Mouse (Mus musculus) regulatory T cell (primary cell): ENCODE data around the gene Apc2.

ENCODE experiments used
- in situ Hi-C: fragments of 300-600 bp; cut with MboI, MseI; formaldehyde crosslinking; loops from one replicate; pipeline ENCODE4 v1.15.1; 2025; ENCODE audit warnings: high pct_unique_total_duplicates

The Apc2 gene

DNA sequence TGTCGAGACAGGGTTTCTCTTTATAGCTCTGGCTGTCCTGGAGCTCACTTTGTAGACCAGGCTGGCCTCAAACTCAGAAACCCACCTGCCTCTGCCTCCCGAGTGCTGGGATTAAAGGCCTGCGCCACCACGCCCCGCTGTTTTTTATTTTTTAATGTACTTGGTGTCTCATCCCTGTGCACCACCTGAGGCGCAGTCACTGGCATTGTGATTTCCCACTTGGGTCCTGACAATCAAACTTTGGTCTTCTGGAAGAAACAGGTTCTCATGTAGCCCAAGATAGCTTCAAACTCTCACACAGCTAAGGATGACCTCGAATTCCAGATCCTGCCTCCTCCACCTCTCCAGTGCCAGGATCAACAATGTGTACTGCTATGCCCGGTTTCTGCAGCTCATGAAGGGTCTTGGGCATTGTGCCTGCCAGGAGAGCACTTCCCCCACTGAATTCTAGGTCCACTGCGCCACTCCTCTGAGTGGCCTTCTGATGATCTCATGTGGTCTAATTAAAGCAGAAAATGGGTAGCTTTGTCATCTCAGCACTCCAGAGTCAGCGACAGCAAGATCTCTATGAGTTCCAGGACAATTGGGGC, 32.9 kb upstream of the Apc2 start:
- in situ Hi-C loops: no loop called here

DNA sequence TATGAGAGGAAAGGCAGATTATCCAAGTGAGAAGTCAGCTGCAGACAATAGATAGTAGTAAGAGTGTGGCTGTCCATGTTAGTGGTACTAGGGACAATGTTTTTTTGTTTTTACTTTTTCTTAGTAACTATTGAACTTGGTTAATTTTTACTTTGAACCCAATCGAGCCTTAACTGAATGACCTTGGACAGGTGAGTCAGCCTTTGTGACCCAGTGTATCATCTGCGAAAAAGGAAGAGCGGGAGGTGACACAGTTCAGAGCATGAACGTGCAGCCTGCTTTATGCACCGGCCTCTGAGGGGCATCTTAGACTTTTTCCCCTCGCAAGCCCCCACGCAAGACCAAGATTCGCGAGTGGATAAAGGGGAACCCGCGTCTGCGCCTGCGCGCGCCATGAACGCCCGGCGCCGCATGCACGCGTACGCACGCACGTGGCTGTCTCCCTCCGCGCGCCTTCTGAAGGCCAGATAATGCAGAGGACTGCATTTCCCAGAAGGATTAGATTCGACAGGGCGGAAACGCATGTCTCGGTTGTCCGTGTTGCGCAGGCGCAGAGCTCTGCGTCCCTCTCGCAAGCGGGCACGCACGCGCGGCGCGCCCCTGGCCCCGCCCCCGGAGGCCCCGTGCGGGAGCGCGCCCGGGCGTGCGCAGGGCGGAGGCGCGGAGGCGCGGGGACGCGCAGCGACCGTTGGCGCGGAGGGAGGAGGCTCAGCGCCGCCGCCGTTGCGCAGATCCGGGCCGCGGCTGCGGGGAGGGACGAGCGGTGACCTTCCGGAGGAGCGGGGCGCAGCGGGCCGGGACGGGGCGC, 31.2 kb upstream of the Apc2 start:
- in situ Hi-C loops: no loop called here

GRCm38 (mm10) chr10:80265149-80265486, 30.7 kb upstream of the Apc2 start:
- in situ Hi-C loops: no loop called here

- in situ Hi-C loops: no loop called here
These were observed 25.7 kb upstream of the Apc2 start for GRCm38 (mm10) chr10:80270099-80270498.

DNA sequence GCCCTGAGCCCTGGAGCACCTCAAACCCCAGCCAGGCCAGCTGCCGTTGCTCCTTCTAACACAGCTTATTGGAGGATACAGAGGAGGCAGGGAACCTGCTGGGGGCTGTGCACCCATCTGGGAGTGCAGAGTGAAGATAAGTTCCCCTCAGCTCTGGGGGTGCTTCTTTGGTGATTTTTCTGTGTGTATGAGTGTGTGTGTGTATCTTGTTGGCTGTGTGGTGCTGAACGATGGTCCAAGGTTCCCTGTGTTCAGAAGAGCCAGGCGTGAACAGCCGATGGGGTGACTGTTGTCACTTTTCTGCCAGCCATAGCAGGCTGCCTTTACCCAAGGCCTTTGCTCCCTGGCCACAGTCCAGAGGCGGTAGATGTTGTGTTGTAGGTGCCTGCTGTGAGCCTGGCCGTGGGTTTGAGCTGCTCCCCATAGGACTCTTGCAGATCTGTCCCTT, 25.0 kb upstream of the Apc2 start:
- in situ Hi-C loops: no loop called here

DNA sequence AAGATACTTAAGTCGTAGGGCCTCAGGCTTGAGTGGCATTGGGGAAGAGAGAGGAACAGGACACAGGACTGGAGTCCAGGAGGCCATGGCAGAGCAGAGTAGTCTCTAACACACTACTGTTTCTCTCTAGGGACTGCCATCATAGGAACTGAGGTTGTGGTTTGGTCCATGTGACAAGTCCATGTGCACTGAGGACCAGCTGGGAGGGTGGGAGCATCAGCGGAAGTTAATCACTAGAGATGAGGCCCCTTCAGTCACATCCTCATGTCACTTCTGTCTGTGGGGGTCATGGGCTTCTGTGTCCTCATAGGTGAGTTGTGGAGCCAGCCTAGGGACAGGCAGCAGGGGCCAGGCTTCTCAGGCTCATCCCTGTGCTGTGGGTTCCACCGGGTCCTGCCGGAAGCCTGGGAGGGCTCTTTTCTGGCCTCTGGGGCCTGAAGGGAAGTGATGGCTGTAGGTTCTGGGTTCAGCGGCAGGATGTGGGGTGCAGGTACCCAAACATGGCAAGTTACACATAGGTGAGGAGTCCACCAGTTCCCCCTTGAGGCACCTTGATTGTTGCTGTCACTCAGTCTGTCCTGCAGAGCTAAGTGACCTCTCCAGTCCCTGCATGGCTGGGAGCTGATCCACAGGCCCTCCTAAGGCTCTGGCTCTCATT, 24.5 kb upstream of the Apc2 start:
- in situ Hi-C loops: no loop called here

DNA sequence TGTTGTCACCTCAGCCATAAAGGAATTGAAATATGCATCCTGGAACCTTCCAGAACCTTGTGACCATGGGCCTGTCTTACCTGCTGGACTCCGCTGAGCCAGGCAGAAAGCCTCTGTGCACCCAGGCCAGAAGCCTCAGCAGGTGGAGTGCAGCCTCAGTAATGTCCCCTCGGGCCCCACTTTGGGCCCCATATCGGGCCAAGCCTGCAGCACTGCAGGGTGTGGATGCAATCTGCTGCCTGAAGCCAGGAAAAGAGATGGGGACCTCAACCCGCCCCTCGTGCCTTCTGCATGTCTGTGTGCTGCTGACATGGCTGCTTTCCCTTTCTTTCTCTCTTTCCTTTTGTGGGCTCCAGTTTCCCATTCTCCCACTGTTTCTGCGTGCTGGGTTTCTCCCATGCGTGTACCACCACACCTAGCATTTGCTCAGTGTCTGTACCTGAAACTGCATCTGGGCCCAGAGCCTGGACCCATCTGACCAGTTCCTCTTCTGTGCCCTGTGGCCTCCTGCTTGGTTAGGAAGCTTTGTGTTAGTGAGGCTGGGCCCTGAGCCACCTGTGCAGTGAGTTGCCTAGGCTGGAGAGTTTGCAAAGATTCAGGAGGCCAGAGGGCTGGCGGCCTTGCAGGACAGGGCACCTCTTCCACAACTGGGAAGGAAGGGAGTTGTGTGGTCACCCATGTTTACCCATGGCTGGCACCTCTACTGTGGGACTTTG, 23.7 kb upstream of the Apc2 start:
- in situ Hi-C loops: no loop called here

GRCm38 (mm10) chr10:80273847-80274246, 21.9 kb upstream of the Apc2 start:
- in situ Hi-C loops: no loop called here

GRCm38 (mm10) chr10:80276238-80276637, 19.5 kb upstream of the Apc2 start:
- in situ Hi-C loops: no loop called here

GRCm38 (mm10) chr10:80278390-80278789, 17.4 kb upstream of the Apc2 start:
- in situ Hi-C loops: no loop called here

- in situ Hi-C loops: no loop called here
These were observed 16.5 kb upstream of the Apc2 start for GRCm38 (mm10) chr10:80279273-80279672.

GRCm38 (mm10) chr10:80281304-80281703, 14.5 kb upstream of the Apc2 start:
- in situ Hi-C loops: no loop called here

DNA sequence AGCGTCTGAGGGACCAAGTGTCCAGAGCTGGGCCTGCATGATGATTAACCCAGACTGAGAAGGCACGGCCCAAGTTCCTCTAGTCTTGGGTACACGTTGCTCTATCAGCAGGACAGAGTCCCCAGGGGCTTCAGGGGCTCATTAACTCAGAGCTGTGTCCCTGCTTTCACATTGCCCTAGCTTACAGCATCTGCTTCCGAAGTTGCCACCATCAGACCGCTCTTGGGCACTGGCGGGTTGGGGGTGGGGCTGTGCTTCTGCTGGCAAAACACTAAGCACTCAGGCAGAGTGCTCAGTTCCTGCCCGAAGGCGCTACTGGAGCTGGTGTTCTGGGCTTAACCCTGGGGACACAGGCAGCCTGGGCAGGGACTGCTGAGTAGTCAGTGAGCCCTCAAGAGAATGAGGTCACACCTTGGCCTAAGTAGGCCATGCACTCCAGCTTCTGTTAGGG, 13.8 kb upstream of the Apc2 start:
- in situ Hi-C loops: no loop called here

- in situ Hi-C loops: no loop called here
These were observed 13.0 kb upstream of the Apc2 start for GRCm38 (mm10) chr10:80282481-80283441.

DNA sequence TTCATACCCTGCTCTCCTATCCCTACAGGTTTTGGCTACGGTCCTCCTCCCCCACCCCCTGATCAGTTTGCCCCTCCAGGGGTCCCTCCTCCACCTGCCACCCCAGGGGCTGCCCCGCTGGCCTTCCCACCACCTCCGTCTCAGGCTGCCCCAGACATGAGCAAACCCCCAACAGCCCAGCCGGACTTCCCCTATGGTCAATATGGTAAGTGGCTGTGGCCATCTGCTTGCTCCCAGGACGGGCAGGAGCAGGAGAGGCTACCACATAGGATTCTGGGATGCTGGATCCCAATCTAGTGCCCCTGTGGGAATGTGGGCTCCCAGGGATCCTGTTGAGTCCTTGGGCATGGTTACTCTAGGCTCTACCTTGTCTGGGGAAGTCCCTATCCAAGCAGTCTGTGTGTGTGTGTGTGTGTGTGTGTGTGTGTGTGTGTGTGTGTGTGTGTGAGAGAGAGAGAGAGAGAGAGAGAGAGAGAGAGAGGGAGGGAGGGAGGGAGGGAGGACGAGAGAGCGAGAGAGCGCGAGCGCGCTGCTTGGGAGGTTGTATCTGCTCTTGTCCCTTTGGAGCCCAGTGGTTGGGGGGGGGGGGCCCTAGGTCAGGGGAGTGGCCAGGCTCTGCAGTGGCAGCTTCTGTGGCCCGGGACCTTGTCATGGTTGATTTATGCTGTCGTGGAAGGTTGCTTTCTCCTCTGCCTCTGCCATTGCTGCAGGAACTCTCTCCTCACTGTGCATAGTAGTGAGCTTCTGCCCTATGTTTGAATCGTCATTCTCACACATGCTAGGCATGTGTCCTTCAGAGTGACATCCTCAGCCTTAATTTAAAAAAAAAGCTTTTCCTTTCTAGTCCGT, 10.3 kb upstream of the Apc2 start:
- in situ Hi-C loops: no loop called here

- in situ Hi-C loops: no loop called here
These were observed 7.7 kb upstream of the Apc2 start for GRCm38 (mm10) chr10:80288097-80288496.

DNA sequence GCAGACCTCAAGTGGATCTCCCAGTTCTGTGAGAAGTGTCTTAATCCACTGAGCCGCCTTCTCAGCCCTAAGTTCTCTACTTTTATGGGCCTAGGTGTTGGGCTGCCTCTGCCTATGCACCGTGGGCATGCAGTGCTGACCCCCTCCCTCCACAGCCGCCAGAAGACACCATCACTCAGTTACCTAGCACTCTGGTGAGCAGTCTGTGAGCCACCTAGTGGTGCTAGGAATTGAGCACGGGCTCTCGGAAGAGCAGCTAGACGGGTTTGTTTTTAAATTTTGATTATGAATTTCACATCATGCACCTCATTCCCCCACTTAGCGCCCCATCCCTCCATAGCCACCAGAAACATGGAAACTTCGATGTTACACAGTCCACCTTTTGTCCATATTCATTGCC, 7.1 kb upstream of the Apc2 start:
- in situ Hi-C loops: no loop called here

- in situ Hi-C loops: no loop called here
These were observed 3.3 kb upstream of the Apc2 start, which contains the start of gene Rps15 for GRCm38 (mm10) chr10:80292251-80293146. Gene Rps15, plus strand, starts transcription at chr10:80292453.

DNA sequence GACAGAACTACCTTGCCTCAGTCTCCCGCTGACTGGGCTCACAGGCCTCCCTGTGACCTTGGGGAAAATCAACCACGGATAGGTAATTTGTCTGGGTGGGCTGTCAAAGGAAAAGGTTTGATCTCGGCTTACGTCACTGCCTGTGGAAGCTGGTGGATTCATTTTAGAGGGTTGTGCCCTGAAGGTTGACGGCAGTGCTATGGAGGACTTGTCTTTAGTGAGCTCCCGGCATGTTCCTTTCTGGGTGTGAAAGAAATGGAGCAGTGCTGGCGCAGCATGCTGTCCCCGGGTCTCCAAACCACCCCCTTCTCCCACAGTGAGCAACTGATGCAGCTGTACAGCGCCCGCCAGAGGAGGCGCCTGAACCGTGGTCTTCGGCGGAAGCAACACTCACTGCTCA, 2.5 kb upstream of the Apc2 start:
- in situ Hi-C loops: no loop called here
